Comparison of ENCODE assay signal across 19 mouse cellular contexts in the genomic region with DNA sequence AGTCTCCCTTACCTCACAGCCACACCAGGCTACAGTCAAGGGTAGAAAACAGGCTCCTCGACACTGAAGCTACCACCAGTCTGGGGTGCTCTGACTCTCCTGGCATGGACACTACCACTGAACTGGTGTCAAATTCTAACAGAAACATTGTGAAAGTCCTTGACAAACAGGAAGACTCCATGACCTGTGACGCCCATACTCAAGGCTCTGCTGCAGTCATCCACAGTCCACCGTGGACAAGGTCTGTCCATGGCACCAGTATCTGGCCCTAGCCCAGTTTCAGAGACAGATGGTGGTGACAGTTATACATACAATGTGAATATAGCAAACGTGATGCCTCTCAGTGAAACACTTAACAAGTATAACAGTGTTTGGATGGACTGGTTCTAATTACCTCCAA.
"Had no signal": no experiment of that assay in that cellular context is flagged by ENCODE, and none has a peak within 500 bp of the region (broad histone marks: within the 10 kb centered on the region; RNA-seq: fewer than 3 reads in every experiment).

No protein-coding gene starts in this region.

- H3K4me3 ChIP-seq: lung, embryonic 15.5 days; megakaryocyte, embryonic 14.5 days; midbrain, embryonic 13.5 days; midbrain, embryonic 15.5 days; neural tube, embryonic 12.5 days had no signal

- H3K27me3 ChIP-seq: lung, embryonic 15.5 days; midbrain, embryonic 13.5 days; midbrain, embryonic 15.5 days; neural tube, embryonic 12.5 days had no signal

- DNase-seq: liver, postnatal 0 days; lung, adult 2 months; lung, postnatal 14 days; lung, postnatal 36 days; retina, postnatal 1 day; right cerebral cortex, adult 18-20 months; right cerebral cortex, postnatal 25 days; right cerebral cortex, postnatal 4 days; spleen, adult 18-20 months; thymus, adult 18-20 months; thymus, postnatal 14 days; thymus, postnatal 36 days had no signal

- ATAC-seq: liver, postnatal 0 days; lung, postnatal 0 days; midbrain, embryonic 13.5 days; midbrain, embryonic 15.5 days had no signal

- H3K4me1 ChIP-seq: lung, embryonic 15.5 days; midbrain, embryonic 13.5 days; midbrain, embryonic 15.5 days; neural tube, embryonic 12.5 days had no signal

- H3K36me3 ChIP-seq: lung, embryonic 15.5 days; midbrain, embryonic 13.5 days; midbrain, embryonic 15.5 days; neural tube, embryonic 12.5 days had no signal

- H3K27ac ChIP-seq: lung, embryonic 15.5 days; macrophage; midbrain, embryonic 13.5 days; midbrain, embryonic 15.5 days; neural tube, embryonic 12.5 days had no signal

- H3K9me3 ChIP-seq: lung, embryonic 15.5 days; midbrain, embryonic 13.5 days; midbrain, embryonic 15.5 days; neural tube, embryonic 12.5 days had no signal
